Mouse (Mus musculus): ENCODE data around the gene Tmcc2. TPM values are rescaled to one million over a fixed set of nuclear protein-coding genes. Genes with fewer than 3 reads are reported as not detected.

Gene Tmcc2
- polyA plus RNA-seq, 1 experiment from 2014 or later = 33.3 TPM

- H3K4me3 ChIP-seq = no peak overlapping the region
- 79% methylated on average over 15 of the region's 15 CpGs for WGBS
- no peaks in the 10 kb centered on the region for H3K9me3 ChIP-seq
- H3K4me2 ChIP-seq (replicated peaks) = no peak overlapping the region
- no peaks in the 10 kb centered on the region for H3K27me3 ChIP-seq
- H3K27ac ChIP-seq (replicated peaks) = no peak overlapping the region
- H3K4me1 ChIP-seq = peaks cover 58% of the 10 kb centered on the region
- peaks cover 11% of the 10 kb centered on the region; the same call in 1 of the 2 replicates for H3K36me3 ChIP-seq
- H3K9ac ChIP-seq (replicated peaks) = no peak overlapping the region
- no peak for ATAC-seq (replicated peaks)
Observed at GRCm38 (mm10) chr1:132330397-132330796, 60.7 kb downstream of the Tmcc2 start.

DNA sequence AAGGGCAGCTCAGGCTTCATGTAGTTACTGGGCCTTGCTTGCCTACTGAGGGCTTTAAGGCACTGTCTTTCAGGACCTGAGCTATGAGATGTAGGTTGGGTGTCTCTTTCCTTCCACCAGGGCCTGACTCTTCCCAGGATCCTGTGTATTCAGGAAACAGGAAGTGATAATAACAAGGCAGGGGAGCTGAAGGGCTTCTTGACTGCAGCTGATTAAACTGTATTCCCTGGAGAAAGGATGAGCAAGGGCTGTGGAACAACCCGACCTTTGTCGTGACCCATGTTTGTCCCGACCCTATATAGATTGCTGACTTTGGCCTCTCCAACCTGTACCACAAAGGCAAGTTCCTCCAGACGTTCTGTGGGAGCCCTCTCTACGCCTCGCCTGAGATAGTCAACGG, 61.4 kb downstream of the Tmcc2 start:
- Histone ChIP-seq H3K27ac (replicated peaks) (no peak overlapping the region), H3K4me1 (peaks cover 56% of the 10 kb centered on the region), H3K4me3 (no peak overlapping the region), H3K36me3 (peaks cover 11% of the 10 kb centered on the region; the same call in 1 of the 2 replicates), H3K27me3 (no peaks in the 10 kb centered on the region), H3K9me3 (no peaks in the 10 kb centered on the region), H3K9ac (replicated peaks) (no peak overlapping the region), H3K4me2 (replicated peaks) (no peak overlapping the region)
- ATAC-seq (replicated peaks) = no peak
- WGBS = 85% methylated on average over 7 of the region's 7 CpGs

DNA sequence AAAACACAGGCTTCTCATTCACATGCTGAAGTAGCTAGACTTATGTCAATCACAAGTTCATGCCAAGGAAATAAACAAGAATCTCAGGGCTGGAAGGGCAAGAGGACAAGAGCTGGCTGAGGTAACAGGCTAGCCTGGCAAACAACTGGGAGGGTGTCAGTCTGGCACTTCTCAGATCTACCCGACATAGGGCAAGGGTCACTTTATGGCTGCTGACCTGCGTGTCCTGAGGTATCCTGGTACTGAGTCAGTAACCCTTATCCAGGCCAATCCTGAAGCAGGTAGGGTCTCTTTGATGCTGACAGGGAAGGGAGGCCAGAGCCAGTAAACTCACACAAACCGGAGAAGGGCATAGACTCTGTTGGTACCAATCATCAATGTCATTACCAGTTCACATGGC, 62.5 kb downstream of the Tmcc2 start:
- Histone ChIP-seq H3K36me3 (peaks cover 11% of the 10 kb centered on the region; the same call in 1 of the 2 replicates), H3K27ac (replicated peaks) (no peak overlapping the region), H3K9me3 (no peaks in the 10 kb centered on the region), H3K4me2 (replicated peaks) (no peak overlapping the region), H3K9ac (replicated peaks) (no peak overlapping the region), H3K4me1 (peaks cover 56% of the 10 kb centered on the region), H3K27me3 (no peaks in the 10 kb centered on the region), H3K4me3 (no peak overlapping the region)
- no peak for ATAC-seq (replicated peaks)
- 91% methylated on average over 3 of the region's 3 CpGs for WGBS

GRCm38 (mm10) chr1:132327477-132327876, 63.6 kb downstream of the Tmcc2 start:
- Histone ChIP-seq H3K4me3 (no peak overlapping the region), H3K4me2 (replicated peaks) (no peak overlapping the region), H3K9ac (replicated peaks) (no peak overlapping the region), H3K27me3 (no peaks in the 10 kb centered on the region), H3K27ac (replicated peaks) (peak overlapping the region; percentile 68), H3K9me3 (no peaks in the 10 kb centered on the region), H3K4me1 (peaks cover 55% of the 10 kb centered on the region), H3K36me3 (peaks cover 11% of the 10 kb centered on the region; the same call in 1 of the 2 replicates)
- 73% methylated on average over 17 of the region's 17 CpGs for WGBS
- no peak for ATAC-seq (replicated peaks)

DNA sequence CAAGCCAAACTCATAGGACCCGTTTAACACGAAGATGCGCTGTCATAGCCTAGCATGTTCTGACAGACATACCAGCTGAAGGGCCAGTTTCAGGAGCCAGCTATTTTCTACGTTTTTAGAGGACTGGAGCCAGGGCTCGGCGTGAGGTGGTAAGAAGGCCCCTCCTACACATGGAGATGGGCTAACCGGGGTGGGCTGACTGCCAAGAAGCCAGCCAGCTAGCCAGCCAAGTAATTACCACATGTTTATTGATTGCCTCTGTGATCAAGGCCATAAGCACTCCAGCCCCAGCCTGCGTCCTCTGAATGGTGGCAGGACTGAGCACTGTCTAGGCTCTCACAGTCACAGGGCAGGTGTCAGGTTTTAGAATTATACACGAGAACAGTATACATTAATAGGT, 64.3 kb downstream of the Tmcc2 start:
- Histone ChIP-seq H3K36me3 (peaks cover 11% of the 10 kb centered on the region; the same call in 1 of the 2 replicates), H3K27ac (replicated peaks) (peak overlapping the region; percentile 68), H3K4me3 (no peak overlapping the region), H3K9me3 (no peaks in the 10 kb centered on the region), H3K9ac (replicated peaks) (no peak overlapping the region), H3K27me3 (no peaks in the 10 kb centered on the region), H3K4me2 (replicated peaks) (no peak overlapping the region), H3K4me1 (peaks cover 55% of the 10 kb centered on the region)
- 18% methylated on average over 9 of the region's 9 CpGs for WGBS
- peak; percentile 60 for ATAC-seq (replicated peaks)

DNA sequence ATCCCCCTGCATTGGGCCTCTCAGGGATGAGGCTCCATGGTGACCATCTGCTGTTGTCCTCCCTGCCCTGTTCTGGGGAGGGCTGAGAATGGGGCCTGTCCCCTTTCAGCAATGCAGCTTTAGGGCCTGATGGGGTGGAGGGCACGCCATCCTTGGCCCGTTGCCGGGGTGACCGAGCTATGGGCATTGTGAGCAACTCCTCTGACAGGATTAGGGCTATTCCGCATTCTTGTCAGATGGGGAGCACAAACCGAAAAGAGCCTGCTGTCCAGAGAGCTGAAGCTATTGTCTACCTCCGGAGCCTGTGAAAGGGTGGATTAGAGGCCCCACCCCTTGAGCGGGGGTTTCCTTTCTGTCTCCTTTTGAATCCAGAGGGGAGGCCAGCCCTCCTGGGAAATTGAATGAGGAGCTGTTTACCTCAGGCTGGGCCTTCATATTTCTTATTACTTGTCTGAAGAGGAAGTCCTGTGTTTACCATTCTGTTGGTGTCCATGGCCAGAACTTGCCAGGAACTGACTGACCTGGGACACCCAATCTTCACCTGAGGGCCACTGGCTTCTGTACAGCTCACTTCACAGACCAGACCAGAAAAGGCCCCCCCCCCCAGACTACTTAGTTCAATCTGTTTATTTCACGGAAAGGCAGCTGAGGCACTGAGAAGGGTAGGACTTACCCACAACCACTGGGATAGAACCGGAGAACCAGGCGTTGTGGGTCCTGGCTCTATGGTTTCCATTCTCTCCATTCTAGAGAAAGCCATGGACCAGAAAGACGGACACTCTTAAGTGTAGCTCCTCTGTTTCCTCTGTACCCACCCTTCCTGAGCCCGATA, 68.2 kb downstream of the Tmcc2 start:
- 8% methylated on average over 13 of the region's 13 CpGs for WGBS
- no peak overlapping the region for H3K4me3 ChIP-seq
- H3K9ac ChIP-seq (replicated peaks) = peak overlapping the region; percentile 27
- no peaks in the 10 kb centered on the region for H3K9me3 ChIP-seq
- no peaks in the 10 kb centered on the region for H3K27me3 ChIP-seq
- H3K36me3 ChIP-seq = no peaks in the 10 kb centered on the region
- H3K27ac ChIP-seq (replicated peaks) = peak overlapping the region; percentile 95
- peak overlapping the region; percentile 21; the same call in 1 of the 2 replicates for H3K4me2 ChIP-seq (replicated peaks)
- H3K4me1 ChIP-seq = peaks cover 83% of the 10 kb centered on the region
- ATAC-seq (replicated peaks) = peak; percentile 75

GRCm38 (mm10) chr1:132321821-132322580, 69.1 kb downstream of the Tmcc2 start:
- no peaks in the 10 kb centered on the region for H3K9me3 ChIP-seq
- no peaks in the 10 kb centered on the region for H3K36me3 ChIP-seq
- H3K4me2 ChIP-seq (replicated peaks) = peak overlapping the region; percentile 21; the same call in 1 of the 2 replicates
- ATAC-seq (replicated peaks) = no peak; the same call in 1 of the 2 replicates
- H3K27me3 ChIP-seq = no peaks in the 10 kb centered on the region
- WGBS = 22% methylated on average over 7 of the region's 7 CpGs
- peak overlapping the region; percentile 27 for H3K9ac ChIP-seq (replicated peaks)
- peaks cover 85% of the 10 kb centered on the region for H3K4me1 ChIP-seq
- no peak overlapping the region for H3K4me3 ChIP-seq
- peak overlapping the region; percentile 95 for H3K27ac ChIP-seq (replicated peaks)

- H3K36me3 ChIP-seq = no peaks in the 10 kb centered on the region
- ATAC-seq (replicated peaks) = no peak
- H3K27ac ChIP-seq (replicated peaks) = peak overlapping the region; percentile 73
- H3K9me3 ChIP-seq = no peaks in the 10 kb centered on the region
- H3K4me2 ChIP-seq (replicated peaks) = peak overlapping the region; percentile 74
- no peaks in the 10 kb centered on the region for H3K27me3 ChIP-seq
- peaks cover 72% of the 10 kb centered on the region for H3K4me1 ChIP-seq
- no peak overlapping the region for H3K4me3 ChIP-seq
- 9% methylated on average over 5 of the region's 5 CpGs for WGBS
- H3K9ac ChIP-seq (replicated peaks) = peak overlapping the region; percentile 3
Observed at GRCm38 (mm10) chr1:132319242-132319641, 71.8 kb downstream of the Tmcc2 start.

DNA sequence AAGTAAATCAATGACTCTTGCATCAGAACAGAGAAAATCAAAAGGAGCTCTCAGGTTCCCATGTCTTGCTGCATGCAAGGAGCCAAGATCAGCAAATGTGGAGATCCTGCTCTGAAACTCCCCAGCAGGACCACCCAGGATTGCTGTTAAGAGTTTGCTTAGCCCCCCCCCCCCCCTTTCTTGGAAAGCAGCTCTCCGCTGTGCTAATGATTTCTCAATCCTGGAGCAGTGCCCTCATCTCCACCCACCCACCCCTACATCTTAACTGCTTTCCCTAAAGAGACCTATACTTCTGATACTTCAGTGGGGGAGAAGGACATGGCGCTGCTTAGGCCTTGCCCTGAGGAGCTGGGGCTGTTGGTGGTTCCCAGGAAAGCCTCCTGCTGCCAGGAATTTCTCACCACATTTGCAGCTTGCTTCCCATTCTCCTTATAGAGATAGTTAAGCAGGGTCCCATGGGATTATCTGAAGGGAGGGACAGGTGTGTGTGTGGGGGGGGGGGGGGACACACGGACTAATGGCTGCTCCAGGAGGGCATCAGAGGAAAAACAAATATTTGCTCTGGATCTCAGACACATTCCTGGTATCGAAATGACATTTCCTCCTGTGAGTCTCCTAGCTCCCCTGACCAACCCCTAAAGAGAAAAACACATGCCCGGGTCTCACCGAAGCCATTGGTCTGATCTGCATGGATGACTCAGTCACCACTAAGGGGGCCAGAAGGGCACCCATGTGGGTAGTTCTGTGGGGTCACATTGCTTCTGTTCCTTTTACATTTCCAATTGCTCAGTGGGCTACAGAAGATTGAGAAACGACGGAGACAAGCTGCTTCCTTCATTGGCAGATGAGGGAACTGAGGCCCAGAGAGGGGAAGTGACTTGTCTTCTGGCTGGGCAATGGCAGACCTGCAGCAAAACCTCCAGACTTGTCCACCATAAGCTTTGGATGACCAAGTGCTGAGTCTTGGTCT, 72.9 kb downstream of the Tmcc2 start:
- Histone ChIP-seq H3K36me3 (no peaks in the 10 kb centered on the region), H3K4me3 (peak overlapping the region; percentile 80), H3K4me2 (replicated peaks) (peak overlapping the region; percentile 74), H3K4me1 (peaks cover 64% of the 10 kb centered on the region), H3K9ac (replicated peaks) (peak overlapping the region; percentile 67), H3K27ac (replicated peaks) (peak overlapping the region; percentile 73), H3K27me3 (no peaks in the 10 kb centered on the region), H3K9me3 (no peaks in the 10 kb centered on the region)
- 20% methylated on average over 8 of the region's 8 CpGs for WGBS
- no peak for ATAC-seq (replicated peaks)

- Histone ChIP-seq H3K9ac (replicated peaks) (peak overlapping the region; percentile 67), H3K36me3 (no peaks in the 10 kb centered on the region), H3K27me3 (no peaks in the 10 kb centered on the region), H3K9me3 (no peaks in the 10 kb centered on the region), H3K4me1 (peaks cover 57% of the 10 kb centered on the region), H3K4me3 (peak overlapping the region; percentile 80), H3K27ac (replicated peaks) (peak overlapping the region; percentile 73), H3K4me2 (replicated peaks) (peak overlapping the region; percentile 74)
- WGBS = 7% methylated on average over 4 of the region's 4 CpGs
- no peak for ATAC-seq (replicated peaks)
Observed at GRCm38 (mm10) chr1:132317413-132317812, 73.7 kb downstream of the Tmcc2 start.

DNA sequence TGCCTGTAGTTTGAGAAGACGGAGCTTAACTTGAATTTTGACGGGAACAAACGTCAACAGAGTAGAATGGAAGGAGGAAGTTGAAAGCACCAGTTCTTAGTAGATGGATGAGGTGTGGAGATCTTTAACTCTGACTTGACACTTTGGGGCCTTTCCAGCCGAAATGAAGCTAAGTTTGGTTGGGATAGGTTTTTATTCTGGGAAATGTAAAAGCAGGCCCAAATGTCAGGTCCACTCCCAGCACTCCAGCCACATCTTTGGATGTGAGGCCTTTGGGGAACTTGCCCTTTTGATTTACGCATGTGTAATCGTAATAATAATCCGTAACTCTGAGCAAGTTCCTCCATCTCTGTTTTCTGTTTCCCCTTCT, 74.5 kb downstream of the Tmcc2 start:
- 8% methylated on average over 7 of the region's 7 CpGs for WGBS
- Histone ChIP-seq H3K27ac (replicated peaks) (peak overlapping the region; percentile 73), H3K9me3 (no peaks in the 10 kb centered on the region), H3K4me3 (peak overlapping the region; percentile 80), H3K27me3 (no peaks in the 10 kb centered on the region), H3K9ac (replicated peaks) (peak overlapping the region; percentile 67), H3K4me1 (peaks cover 49% of the 10 kb centered on the region), H3K4me2 (replicated peaks) (peak overlapping the region; percentile 74), H3K36me3 (no peaks in the 10 kb centered on the region)
- no peak for ATAC-seq (replicated peaks)
